Mouse (Mus musculus) frontal cortex, postnatal 10 days (tissue): ENCODE data around the gene Ggcx.
A peak's percentile ranks its signal among the peaks of the same experiment; 100 is the strongest.
"Not testable (repeated sequence)": the region's sequence is repeated elsewhere in the genome, so short reads cannot be mapped to it uniquely, and the experiment has no call there.

Source experiments
- DNase-seq, 2 experiments: peaks; one replicate each; pipeline ENCODE4 v3.0.0; 2022; ENCODE audit warnings: low spot score in 2 of 2, mixed read lengths in 1 of 2

The Ggcx gene

GRCm38 (mm10) chr6:72429061-72429842 is 15.1 kb downstream of the Ggcx start:
- no peak for DNase-seq

- no peak for DNase-seq
These were observed 17.1 kb downstream of the Ggcx start for GRCm38 (mm10) chr6:72430989-72431921.

GRCm38 (mm10) chr6:72432153-72432552 is 18.0 kb downstream of the Ggcx start:
- no peak for DNase-seq

GRCm38 (mm10) chr6:72438226-72438625 is 24.1 kb downstream of the Ggcx start:
- no peak for DNase-seq

- peak; percentile 90 to 92 for DNase-seq
These were observed 24.8 kb downstream of the Ggcx start for GRCm38 (mm10) chr6:72438862-72439354.

GRCm38 (mm10) chr6:72439355-72440185 is 25.5 kb downstream of the Ggcx start, which contains the start of gene Mat2a:
Gene Mat2a (minus strand): TSS chr6:72439558.
- peak; percentile 95 for DNase-seq

- DNase-seq: no peak
These were observed 26.3 kb downstream of the Ggcx start for GRCm38 (mm10) chr6:72440186-72440990.

GRCm38 (mm10) chr6:72442921-72443604 is 29.0 kb downstream of the Ggcx start:
- DNase-seq: no peak

GRCm38 (mm10) chr6:72445011-72445410 is 30.9 kb downstream of the Ggcx start:
- DNase-seq: no peak

- DNase-seq: no peak
These were observed 33.4 kb downstream of the Ggcx start for GRCm38 (mm10) chr6:72447487-72447886.

GRCm38 (mm10) chr6:72451778-72452177 is 37.7 kb downstream of the Ggcx start:
- DNase-seq: not testable (repeated sequence)

GRCm38 (mm10) chr6:72452329-72452728 is 38.2 kb downstream of the Ggcx start:
- DNase-seq: no peak

- no peak for DNase-seq
These were observed 39.5 kb downstream of the Ggcx start for GRCm38 (mm10) chr6:72453578-72453977.

- DNase-seq: no peak
These were observed 40.1 kb downstream of the Ggcx start for GRCm38 (mm10) chr6:72454072-72454746.

- peak; percentile 26 to 44 for DNase-seq
These were observed 40.8 kb downstream of the Ggcx start for GRCm38 (mm10) chr6:72454833-72455373.

- DNase-seq: no peak
These were observed 42.5 kb downstream of the Ggcx start for GRCm38 (mm10) chr6:72456567-72456966.

- no peak for DNase-seq
These were observed 44.3 kb downstream of the Ggcx start for GRCm38 (mm10) chr6:72458418-72458817.

GRCm38 (mm10) chr6:72458921-72459320 is 44.8 kb downstream of the Ggcx start:
- DNase-seq: no peak
